Mouse (Mus musculus) thymus, postnatal 0 days (tissue): ENCODE data around the gene Frem1. TPM values are rescaled to one million over a fixed set of nuclear protein-coding genes. Genes with fewer than 3 reads are reported as not detected.

Source experiments
- DNase-seq: peaks from one replicate; pipeline ENCODE4 v3.0.0-alpha.2; 2015; ENCODE audit warnings: low spot score
- polyA plus RNA-seq: library from polyadenylated mRNA; unstranded; fragments of >200 nt; fragmentation: Nextera tagmentation; extraction: Ambion mirVana; gene quantifications from 2 replicates; pipeline ENCODE4 v1.2.1, GENCODE M21; 2015

Gene Frem1
- polyA plus RNA-seq, 1 experiment from 2014 or later, result 0.52 TPM

DNA sequence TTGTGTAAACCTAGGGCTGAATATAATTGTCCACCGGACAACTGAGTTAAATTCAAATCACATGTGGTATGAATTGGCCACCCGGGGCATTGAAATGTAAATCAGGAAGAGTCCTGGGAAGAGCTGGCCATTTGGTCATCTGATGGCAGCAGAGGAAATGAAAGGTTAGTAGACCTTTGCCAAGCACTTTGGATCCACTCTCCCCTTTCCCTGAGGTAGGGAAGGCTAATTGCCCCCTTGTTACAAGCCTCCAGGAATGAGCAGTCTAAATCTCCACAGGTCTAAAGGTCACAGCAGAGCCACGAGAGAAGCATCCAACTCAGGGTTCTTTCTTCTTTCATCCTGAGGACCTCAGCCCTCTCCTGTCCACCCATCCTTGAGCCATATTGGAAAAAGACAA is 20.5 kb downstream of the Frem1 start:
- DNase-seq, result no peak

DNA sequence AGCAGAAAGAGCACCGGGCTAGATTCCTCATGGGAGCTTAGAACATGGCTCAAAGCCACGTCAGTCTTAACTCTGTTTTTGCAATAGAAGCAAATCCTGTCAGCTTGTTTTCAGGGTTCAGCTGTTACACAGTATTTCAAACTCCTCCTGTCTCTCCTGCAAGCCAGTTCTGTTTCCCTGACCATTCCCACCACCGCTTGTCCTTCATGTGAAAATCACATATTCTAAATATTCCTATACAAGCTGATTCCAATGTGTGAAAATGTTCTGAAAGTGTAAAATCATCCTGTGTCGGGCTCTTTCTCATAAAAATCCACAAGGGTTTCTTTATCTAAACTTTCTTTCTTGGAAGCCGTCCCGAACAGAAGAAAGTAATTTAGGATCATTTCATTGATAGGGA is 22.0 kb downstream of the Frem1 start:
- no peak for DNase-seq

DNA sequence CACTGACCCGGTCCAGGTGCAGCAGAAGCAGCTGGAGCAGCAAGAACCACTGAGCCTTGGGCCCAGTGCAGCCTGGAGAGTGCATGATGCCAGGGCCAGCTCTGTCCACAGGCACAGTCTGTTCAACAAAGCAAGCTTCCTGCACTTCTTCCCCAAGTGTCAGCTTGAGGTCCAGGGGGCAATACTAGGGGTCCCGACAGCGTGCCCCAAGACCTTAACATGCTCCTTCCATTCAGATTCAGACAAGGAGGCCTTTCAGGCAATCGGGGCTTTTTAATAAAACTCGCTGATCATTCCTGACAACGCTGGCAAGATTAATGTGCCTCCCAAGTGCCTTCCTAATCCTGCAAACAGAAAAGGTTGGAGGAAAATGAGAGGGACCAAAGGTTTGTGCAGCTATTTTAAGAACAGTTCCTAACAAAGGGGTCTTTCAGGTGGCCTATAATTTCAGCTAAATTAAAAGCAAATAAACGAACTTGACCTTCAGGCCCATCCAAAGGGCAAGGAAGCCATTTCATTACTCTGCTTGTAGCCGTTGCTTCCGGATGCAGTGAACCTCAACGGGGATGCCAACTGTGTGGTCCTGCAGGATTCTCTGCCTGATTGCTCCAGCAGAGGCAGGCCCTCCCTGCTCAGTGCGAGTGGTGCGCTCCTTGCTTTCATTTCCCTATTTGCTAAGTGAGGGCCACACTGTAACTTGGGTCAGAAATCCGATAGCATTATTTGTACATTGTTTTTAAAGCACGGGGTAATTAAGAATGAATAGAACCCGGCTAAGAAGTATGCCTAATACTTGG is 31.2 kb downstream of the Frem1 start:
- no peak for DNase-seq

GRCm38 (mm10) chr4:83018111-83019105 is 33.7 kb downstream of the Frem1 start:
- DNase-seq, result no peak

DNA sequence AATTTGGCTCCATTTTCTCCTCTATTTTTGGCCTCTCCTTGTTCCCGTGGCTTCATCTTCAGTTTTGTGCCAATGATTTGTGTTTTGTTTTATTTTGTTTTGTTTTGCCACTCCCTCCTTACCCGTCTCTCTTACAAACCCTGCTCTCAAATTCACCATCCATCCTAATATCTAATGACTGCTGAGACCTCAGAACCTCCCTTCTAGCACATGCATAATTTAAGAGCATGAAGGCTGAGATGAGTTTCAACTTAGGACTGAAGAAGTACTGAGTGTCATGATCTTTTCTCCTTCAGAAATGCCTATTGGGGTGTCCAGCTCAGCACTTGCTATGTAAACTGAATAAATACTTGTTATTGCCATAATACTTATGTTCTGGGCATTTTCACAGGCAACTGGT is 37.6 kb downstream of the Frem1 start:
- no peak for DNase-seq

GRCm38 (mm10) chr4:83004086-83004485 is 48.1 kb downstream of the Frem1 start:
- no peak for DNase-seq

GRCm38 (mm10) chr4:82992042-82992441 is 60.1 kb downstream of the Frem1 start:
- DNase-seq, result no peak

GRCm38 (mm10) chr4:82990973-82991695 is 61.0 kb downstream of the Frem1 start:
- DNase-seq, result no peak

DNA sequence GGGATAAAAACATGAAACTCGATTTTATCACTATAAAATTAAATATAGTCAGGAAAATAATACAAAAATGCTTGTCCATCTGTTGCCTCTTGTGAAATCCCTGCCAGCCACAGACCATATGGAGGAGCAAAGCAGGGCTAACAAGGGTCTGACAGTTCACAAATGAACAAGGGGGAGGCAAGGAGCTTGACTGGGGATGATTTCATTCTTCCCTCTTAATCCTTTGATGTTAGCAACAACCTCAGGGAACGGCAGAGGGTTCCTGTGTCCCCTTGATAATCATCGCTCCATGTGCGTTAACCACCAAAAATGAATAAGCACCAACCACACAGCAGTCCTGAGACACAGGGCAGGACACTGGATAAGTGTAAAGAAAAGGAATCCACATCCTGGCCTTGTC is 79.8 kb downstream of the Frem1 start:
- no peak for DNase-seq

DNA sequence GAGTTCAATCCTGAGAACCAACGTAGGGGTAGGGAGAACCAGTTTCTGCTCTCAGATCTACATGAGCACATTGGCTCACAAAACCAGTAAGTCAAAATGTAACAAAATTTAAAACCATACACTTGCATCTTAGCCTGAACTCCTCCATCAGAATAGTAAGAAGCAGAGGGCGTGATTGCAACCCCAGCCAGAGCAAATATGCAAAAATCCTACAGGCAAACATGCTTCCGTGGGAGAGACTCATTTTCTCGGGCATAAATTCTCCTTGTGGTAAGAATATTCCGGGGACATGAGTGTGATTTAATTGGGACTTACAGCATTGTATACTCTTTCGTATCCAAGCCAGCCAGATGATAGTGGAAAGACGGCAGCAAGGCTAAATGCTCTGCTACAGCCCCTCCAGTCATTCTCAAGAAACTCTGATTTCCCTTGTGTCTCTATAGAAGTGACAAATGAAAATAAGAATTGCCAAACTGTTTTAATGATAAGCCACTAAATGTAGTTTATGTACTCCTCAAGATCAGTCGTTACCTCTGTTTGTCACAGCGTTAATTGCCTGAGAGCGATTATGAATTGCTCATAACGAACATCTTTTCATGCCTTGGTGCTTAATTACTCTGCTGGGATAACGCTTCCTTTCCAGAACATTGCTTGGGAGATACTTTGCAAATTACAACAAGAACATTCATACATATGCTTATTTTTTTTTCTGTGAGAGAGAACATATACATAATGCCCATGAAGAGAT is 81.1 kb downstream of the Frem1 start:
- DNase-seq, result no peak

DNA sequence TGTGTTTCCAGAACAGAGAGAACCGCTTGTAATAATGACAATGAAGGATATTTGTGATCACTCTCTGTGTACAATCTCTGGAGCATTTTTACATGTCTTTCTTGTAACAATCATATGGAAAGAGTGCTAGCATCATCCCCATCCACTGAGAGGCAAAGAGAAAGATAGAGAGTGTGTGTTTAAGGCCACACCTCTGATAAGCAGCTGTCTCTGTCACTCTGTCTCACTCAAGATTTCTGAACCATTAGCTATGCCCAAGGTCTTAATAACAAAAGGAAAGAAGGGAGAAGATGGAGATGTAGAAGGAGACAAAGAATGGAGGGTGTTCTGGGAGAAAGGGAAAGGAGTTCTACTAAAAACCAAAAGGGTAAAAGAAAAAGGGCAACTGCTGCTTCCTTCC is 91.1 kb downstream of the Frem1 start:
- no peak for DNase-seq

- DNase-seq, result no peak
Observed at GRCm38 (mm10) chr4:82957827-82958538, 94.2 kb downstream of the Frem1 start.

DNA sequence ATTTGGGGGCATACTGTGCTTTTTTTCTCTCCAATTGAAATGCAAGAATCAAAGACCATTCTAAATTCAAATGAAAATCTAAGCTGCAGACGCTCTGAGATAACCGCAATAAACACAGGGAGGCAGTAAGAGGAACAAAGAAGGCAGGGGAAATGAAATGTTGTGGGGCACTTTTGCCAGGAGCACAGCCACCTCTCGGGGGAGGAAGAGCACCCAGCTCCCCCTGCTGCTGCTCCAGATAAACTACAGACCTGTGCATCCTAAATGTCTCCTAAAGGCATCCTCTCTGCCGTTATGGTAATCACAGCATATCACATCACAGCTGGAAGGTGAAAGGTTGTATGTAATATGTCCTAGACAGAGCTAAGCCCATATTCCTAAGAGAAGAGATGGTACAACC is 98.1 kb downstream of the Frem1 start:
- DNase-seq, result no peak

GRCm38 (mm10) chr4:82949511-82949910 is 102.6 kb downstream of the Frem1 start:
- no peak for DNase-seq

- no peak for DNase-seq
Observed at GRCm38 (mm10) chr4:82946721-82947120, 105.4 kb downstream of the Frem1 start.

DNA sequence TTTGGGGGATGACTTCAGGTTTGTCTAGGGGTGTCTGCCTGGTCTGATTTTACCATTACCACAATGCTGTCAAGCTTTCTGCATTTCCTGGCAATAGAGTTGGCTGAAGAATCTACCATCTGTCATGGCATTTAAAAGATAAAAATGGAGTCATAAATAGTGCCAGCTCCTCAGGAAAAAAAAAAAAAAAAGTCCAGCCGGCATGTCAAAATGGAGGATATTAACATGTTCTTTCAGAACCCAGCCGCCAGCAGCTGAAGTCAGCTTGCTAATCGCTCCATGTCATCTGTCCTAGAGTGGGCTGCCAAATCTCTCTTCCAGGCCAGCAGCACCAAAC is 105.9 kb downstream of the Frem1 start:
- no peak for DNase-seq

DNA sequence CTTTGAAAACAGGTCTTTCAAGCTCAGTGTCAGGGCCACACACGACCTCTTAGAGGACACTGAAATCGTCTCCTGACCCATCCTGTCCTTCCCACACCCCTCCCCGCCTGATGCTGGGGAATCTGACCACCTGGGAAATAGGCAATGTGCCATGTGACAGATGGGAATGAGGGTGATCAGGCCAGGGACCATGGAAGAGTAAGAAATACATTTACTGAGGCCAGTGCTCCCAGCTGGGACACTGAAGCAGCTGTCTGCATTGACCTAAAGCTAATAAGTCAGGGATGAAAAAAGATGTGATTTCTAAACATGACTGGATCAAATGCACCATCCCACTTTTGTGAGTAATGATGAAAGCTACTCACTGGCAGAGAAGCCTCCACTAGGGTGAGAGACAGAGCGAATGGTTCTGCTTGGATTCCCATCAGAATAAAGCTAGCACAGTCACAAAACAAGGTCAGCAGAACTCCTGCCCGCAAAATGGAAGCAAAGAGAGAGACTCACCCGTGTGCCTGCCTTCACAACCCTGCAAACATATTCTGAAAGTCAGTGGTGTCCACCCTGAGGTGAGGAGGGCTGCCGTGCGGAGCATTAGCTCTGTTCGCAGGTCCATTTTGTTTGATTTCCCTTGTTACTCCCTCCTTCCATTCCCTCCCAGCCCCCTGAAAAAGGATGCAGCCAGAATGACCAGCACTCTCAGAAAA is 106.4 kb downstream of the Frem1 start:
- DNase-seq, result no peak

GRCm38 (mm10) chr4:82940680-82941079 is 111.5 kb downstream of the Frem1 start:
- DNase-seq, result no peak

- peak; percentile 13 for DNase-seq
Observed at GRCm38 (mm10) chr4:82940248-82940647, 111.9 kb downstream of the Frem1 start.

DNA sequence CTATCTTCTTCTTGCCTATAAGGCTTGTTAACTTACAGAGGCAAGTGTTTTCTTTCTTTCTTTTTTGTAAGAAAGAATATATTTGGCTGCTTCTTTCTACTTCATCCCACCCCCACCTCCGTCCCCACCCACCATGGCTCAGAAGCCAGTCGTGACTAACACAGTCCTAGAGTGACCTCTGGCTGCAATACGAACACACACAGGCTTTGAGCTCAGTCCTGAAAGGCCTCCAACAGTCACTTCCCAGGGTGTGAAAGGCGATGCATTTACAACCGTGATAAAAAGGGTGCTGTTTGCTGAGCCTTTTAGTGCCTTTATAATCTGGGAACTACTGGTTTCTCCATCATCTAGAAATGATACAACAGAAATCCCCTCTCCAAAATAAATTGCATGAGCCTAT is 117.8 kb downstream of the Frem1 start:
- no peak for DNase-seq
